Mouse (Mus musculus) hindbrain, embryonic 16.5 days (tissue): ENCODE measurements around the gene Gm10197. TPM values are rescaled to one million over a fixed set of nuclear protein-coding genes. Genes with fewer than 3 reads are reported as not detected.
A peak's percentile ranks its signal among the peaks of the same experiment; 100 is the strongest.

ENCODE experiments used
- ATAC-seq: fragments of 200-750 bp; cut with Nextera tagmentation; 2 replicates; pipeline ENCODE4 v1.8.0; 2017; ENCODE audit warnings: moderate TSS enrichment, moderate library complexity
- H3K27ac ChIP-seq: fragments of 300-500 bp; sonication (generic); 2 replicates; pipeline ENCODE4 v1.5.1; 2014; ENCODE audit warnings: low read depth, mild to moderate bottlenecking, control low read depth, low read length, moderate library complexity
- H3K27me3 ChIP-seq: fragments of 300-500 bp; sonication (generic); replicated peaks from 2 replicates; pipeline ENCODE4 v1.6.1; 2014; ENCODE audit warnings: low read length; ENCODE audit not compliant: control insufficient read depth, insufficient read depth
- H3K36me3 ChIP-seq: fragments of 300-500 bp; sonication (generic); 2 replicates; pipeline ENCODE4 v1.6.1; 2014; ENCODE audit warnings: mild to moderate bottlenecking, low read length, moderate library complexity, mixed read lengths; ENCODE audit not compliant: control insufficient read depth, insufficient read depth
- H3K4me1 ChIP-seq: fragments of 300-500 bp; sonication (generic); 2 replicates; pipeline ENCODE4 v1.6.1; 2014; ENCODE audit warnings: low read depth, low read length; ENCODE audit not compliant: control insufficient read depth, insufficient read depth
- H3K4me2 ChIP-seq: fragments of 300-500 bp; sonication (generic); 2 replicates; pipeline ENCODE4 v1.6.1; 2014; ENCODE audit warnings: mild to moderate bottlenecking, low read length, control low read depth, moderate library complexity
- H3K4me3 ChIP-seq: fragments of 300-500 bp; sonication (generic); 2 replicates; pipeline ENCODE4 v1.5.1; 2014; ENCODE audit warnings: mild to moderate bottlenecking, low read length, control low read depth, moderate library complexity
- H3K9ac ChIP-seq: fragments of 300-500 bp; sonication (generic); 2 replicates; pipeline ENCODE4 v1.6.1; 2014; ENCODE audit warnings: low read depth, mild to moderate bottlenecking, control low read depth, low read length, moderate library complexity
- H3K9me3 ChIP-seq: fragments of 300-500 bp; sonication (generic); 2 replicates; pipeline ENCODE4 v1.6.1; 2014; ENCODE audit warnings: mild to moderate bottlenecking, low read length, moderate library complexity; ENCODE audit not compliant: control insufficient read depth
- WGBS: fragments of 180-500 bp; shearing (Covaris S2); extraction: QIAGEN DNeasy Blood & Tissue Kit; methylation state at CpG from one replicate; pipeline ENCODE4 v1.1.7; 2014; 5-methylcytosine and 5-hydroxymethylcytosine counted together
- polyA plus RNA-seq: library from polyadenylated mRNA; unstranded; fragments of >200 nt; fragmentation: Nextera tagmentation; extraction: Ambion mirVana; gene quantifications from 2 replicates; pipeline ENCODE4 v1.2.1, GENCODE M21; 2015

The Gm10197 gene
- polyA plus RNA-seq, 1 experiment from 2014 or later = not detected

GRCm38 (mm10) chr19:53369469-53370043, 2.0 kb downstream of the Gm10197 start:
- Histone ChIP-seq H3K4me2 (no peak overlapping the region), H3K4me1 (peaks cover 10% of the 10 kb centered on the region), H3K9me3 (no peaks in the 10 kb centered on the region), H3K36me3 (no peaks in the 10 kb centered on the region), H3K4me3 (no peak overlapping the region), H3K27me3 (no peaks in the 10 kb centered on the region), H3K27ac (no peak overlapping the region), H3K9ac (0 out of 2 replicates have a peak overlapping the region, but pooled peaks have one; percentile 3)
- ATAC-seq = peak; percentile 61; the same call in 1 of the 2 replicates
- WGBS = 30% methylated on average over 14 of the region's 14 CpGs

GRCm38 (mm10) chr19:53366881-53367280, 4.7 kb downstream of the Gm10197 start:
- 65% methylated on average over 7 of the region's 7 CpGs for WGBS
- ATAC-seq = no peak
- H3K27ac ChIP-seq = no peak overlapping the region
- no peaks in the 10 kb centered on the region for H3K27me3 ChIP-seq
- no peak overlapping the region for H3K4me3 ChIP-seq
- peaks cover 12% of the 10 kb centered on the region for H3K4me1 ChIP-seq
- no peaks in the 10 kb centered on the region for H3K9me3 ChIP-seq
- no peak overlapping the region for H3K4me2 ChIP-seq
- no peak overlapping the region for H3K9ac ChIP-seq
- no peaks in the 10 kb centered on the region for H3K36me3 ChIP-seq

- WGBS = 72% methylated on average over 11 of the region's 11 CpGs
- Histone ChIP-seq H3K4me1 (peaks cover 12% of the 10 kb centered on the region), H3K9ac (no peak overlapping the region), H3K36me3 (no peaks in the 10 kb centered on the region), H3K4me2 (no peak overlapping the region), H3K27ac (peak overlapping the region; percentile 64; the same call in 1 of the 2 replicates), H3K27me3 (no peaks in the 10 kb centered on the region), H3K9me3 (no peaks in the 10 kb centered on the region), H3K4me3 (no peak overlapping the region)
- no peak for ATAC-seq
Observed at GRCm38 (mm10) chr19:53366057-53366775, 5.3 kb downstream of the Gm10197 start.

- no peaks in the 10 kb centered on the region for H3K27me3 ChIP-seq
- H3K4me2 ChIP-seq = peak overlapping the region; percentile 14
- WGBS = 22% methylated on average over 9 of the region's 9 CpGs
- H3K9me3 ChIP-seq = no peaks in the 10 kb centered on the region
- ATAC-seq = peak; percentile 43; the same call in 1 of the 2 replicates
- H3K27ac ChIP-seq = no peak overlapping the region
- peaks cover 20% of the 10 kb centered on the region for H3K4me1 ChIP-seq
- no peak overlapping the region for H3K4me3 ChIP-seq
- no peak overlapping the region for H3K9ac ChIP-seq
- H3K36me3 ChIP-seq = no peaks in the 10 kb centered on the region
Observed at GRCm38 (mm10) chr19:53364963-53365362, 6.6 kb downstream of the Gm10197 start.

- Histone ChIP-seq H3K9ac (no peak overlapping the region), H3K27me3 (no peaks in the 10 kb centered on the region), H3K36me3 (no peaks in the 10 kb centered on the region), H3K4me2 (no peak overlapping the region), H3K4me1 (peaks cover 23% of the 10 kb centered on the region), H3K4me3 (no peak overlapping the region), H3K27ac (no peak overlapping the region), H3K9me3 (no peaks in the 10 kb centered on the region)
- WGBS = 45% methylated on average over 2 of the region's 2 CpGs
- no peak for ATAC-seq
Observed at GRCm38 (mm10) chr19:53364551-53364950, 7.0 kb downstream of the Gm10197 start.

GRCm38 (mm10) chr19:53362967-53363366, 8.6 kb downstream of the Gm10197 start:
- H3K27ac ChIP-seq = no peak overlapping the region
- H3K4me3 ChIP-seq = no peak overlapping the region
- ATAC-seq = no peak
- no peak overlapping the region for H3K4me2 ChIP-seq
- no peaks in the 10 kb centered on the region for H3K27me3 ChIP-seq
- no peaks in the 10 kb centered on the region for H3K36me3 ChIP-seq
- H3K9me3 ChIP-seq = no peaks in the 10 kb centered on the region
- WGBS = 50% methylated on average over 2 of the region's 2 CpGs
- H3K4me1 ChIP-seq = peaks cover 27% of the 10 kb centered on the region
- no peak overlapping the region for H3K9ac ChIP-seq

- H3K4me2 ChIP-seq = peak overlapping the region; percentile 40
- no peaks in the 10 kb centered on the region for H3K9me3 ChIP-seq
- peak; percentile 46; the same call in 1 of the 2 replicates for ATAC-seq
- H3K9ac ChIP-seq = peak overlapping the region; percentile 17; the same call in 1 of the 2 replicates
- H3K36me3 ChIP-seq = no peaks in the 10 kb centered on the region
- H3K4me1 ChIP-seq = peaks cover 22% of the 10 kb centered on the region
- H3K4me3 ChIP-seq = no peak overlapping the region; the same call in 1 of the 2 replicates
- H3K27ac ChIP-seq = peak overlapping the region; percentile 76
- 32% methylated on average over 8 of the region's 8 CpGs for WGBS
- H3K27me3 ChIP-seq = no peaks in the 10 kb centered on the region
Observed at GRCm38 (mm10) chr19:53360265-53360958, 11.2 kb downstream of the Gm10197 start.

- peak; percentile 78 for ATAC-seq
- Histone ChIP-seq H3K4me1 (peaks cover 16% of the 10 kb centered on the region), H3K4me3 (peak overlapping the region; percentile 5; the same call in 1 of the 2 replicates), H3K9ac (no peak overlapping the region), H3K27me3 (no peaks in the 10 kb centered on the region), H3K4me2 (peak overlapping the region; percentile 40), H3K9me3 (no peaks in the 10 kb centered on the region), H3K27ac (peak overlapping the region; percentile 76), H3K36me3 (no peaks in the 10 kb centered on the region)
- WGBS = 27% methylated on average over 22 of the region's 22 CpGs
Observed at GRCm38 (mm10) chr19:53359160-53360033, 12.2 kb downstream of the Gm10197 start.
